Mouse (Mus musculus): Measurements from ENCODE around the gene Olfr1239.

Gene Olfr1239

DNA sequence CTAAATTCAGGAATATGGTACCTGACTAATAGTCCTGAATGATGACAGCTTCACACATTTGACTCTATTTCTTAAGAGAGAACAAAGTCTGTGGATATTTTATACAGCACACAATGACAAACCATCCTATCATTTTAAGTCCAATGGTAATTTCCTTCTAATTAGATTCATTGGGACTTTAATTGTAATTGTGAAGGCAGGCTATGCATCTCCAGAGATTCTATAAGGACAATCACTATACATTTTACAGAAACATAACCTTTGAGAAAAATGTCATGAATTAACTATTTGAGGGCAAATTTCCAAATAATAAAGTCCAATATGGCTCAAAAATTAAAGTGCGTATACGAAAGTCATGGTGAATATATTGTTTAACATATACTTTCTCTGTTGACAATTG is at the start of gene Olfr1239:
TSS of gene Olfr1239 (minus strand) at position 101 of the 400 bp plus-strand sequence.
- no peak for DNase-seq

GRCm38 (mm10) chr2:89442900-89443299 is 22.7 kb upstream of the Olfr1239 start, which contains the start of gene Olfr1240:
TSS of gene Olfr1240 (minus strand) at chr2:89443000.
- no peak for DNase-seq

DNA sequence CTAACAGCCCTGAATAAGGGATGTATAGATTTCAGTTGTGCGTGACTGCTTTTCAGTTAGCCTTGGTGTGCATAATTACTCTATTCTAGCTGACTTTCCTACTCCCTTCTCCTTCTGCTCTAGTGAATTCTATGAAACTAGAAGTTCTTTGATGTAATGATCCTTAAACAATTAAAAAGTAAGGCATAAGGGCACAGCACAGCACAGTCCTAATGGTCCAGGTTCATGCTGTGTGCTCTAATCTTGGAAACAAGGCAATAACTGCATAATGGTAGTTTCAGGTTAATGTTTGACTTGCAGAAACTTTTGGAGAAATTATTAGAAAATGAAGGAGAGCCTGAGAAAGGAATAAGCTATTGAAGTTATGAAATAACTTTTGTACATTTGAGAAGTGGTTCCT is 5.7 kb downstream of the Olfr1239 start:
- DNase-seq = no peak

- no peak for DNase-seq
Measured at GRCm38 (mm10) chr2:89409576-89409975, 10.6 kb downstream of the Olfr1239 start, which contains the start of gene Olfr1238. TSS of gene Olfr1238 (minus strand) at chr2:89409676.

DNA sequence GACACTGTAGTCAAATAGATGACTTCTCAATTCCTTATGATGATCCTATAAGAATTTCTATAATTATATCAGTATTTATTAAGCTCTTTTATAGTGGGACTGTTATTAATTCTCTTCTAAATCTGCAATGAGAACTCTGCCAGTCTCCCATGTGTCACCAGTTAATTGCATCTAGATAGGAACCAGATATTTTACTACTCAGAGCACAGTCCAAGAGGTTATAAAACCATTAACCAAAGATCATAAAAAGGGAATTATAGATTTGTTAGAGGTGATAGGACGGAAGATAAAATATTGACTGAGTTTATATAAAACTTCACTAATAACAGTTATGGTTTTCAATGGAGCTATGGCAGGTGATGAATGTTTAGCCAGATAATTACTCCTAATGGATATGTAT is 19.3 kb downstream of the Olfr1239 start:
- no peak for DNase-seq

Data from right cerebral cortex, postnatal 4 days (tissue).